Comparison of ENCODE assay signal across 9 mouse cellular contexts in genomic region chr11:88404816-88405613, GRCm38 (mm10).
DNase-seq lines count a peak whose midpoint lies in the region; ATAC-seq lines count a peak whose summit lies in the region.
"Had no signal": no experiment of that assay in that cellular context is flagged by ENCODE, and none has a peak within 500 bp of the region (broad histone marks: within the 10 kb centered on the region; RNA-seq: fewer than 3 reads in every experiment).

No protein-coding gene starts in this region.

- peak; percentile 66 for ATAC-seq in embryonic facial prominence, embryonic 14.5 days (ENCODE audit: low read depth)
- no peak for ATAC-seq in megakaryocyte-erythroid progenitor cell, adult 5-6 weeks (replicated peaks; ENCODE audit: low FRiP score, low TSS enrichment, poor library complexity, severe bottlenecking)

- peaks cover 39% of the 10 kb centered on the region for H3K4me1 ChIP-seq in embryonic facial prominence, embryonic 14.5 days (ENCODE audit: control insufficient read depth, insufficient read depth, low read length)
- H3K4me1 ChIP-seq in heart, embryonic 10.5 days = peaks cover 74% of the 10 kb centered on the region

- H3K4me2 ChIP-seq in embryonic facial prominence, embryonic 14.5 days (ENCODE audit: low read depth, low read length) = peak overlapping the region; percentile 20
- H3K4me2 ChIP-seq: liver, embryonic 13.5 days had no signal

- intact Hi-C loops in left cerebral cortex, postnatal 4 days (cut with DNase I) = no loop called here

- H3K4me3 ChIP-seq in embryonic facial prominence, embryonic 14.5 days (ENCODE audit: low read depth, low read length) = no peak overlapping the region
- H3K4me3 ChIP-seq in heart, embryonic 10.5 days = peak overlapping the region; percentile 19; the same call in 1 of the 2 replicates
- H3K4me3 ChIP-seq: liver, embryonic 13.5 days had no signal

- H3K27me3 ChIP-seq in embryonic facial prominence, embryonic 14.5 days (replicated peaks; ENCODE audit: control insufficient read depth, insufficient read depth, low read length) = no peaks in the 10 kb centered on the region
- no peaks in the 10 kb centered on the region for H3K27me3 ChIP-seq in heart, embryonic 10.5 days (ENCODE audit: insufficient read depth, poor library complexity, severe bottlenecking)
- H3K27me3 ChIP-seq: liver, embryonic 13.5 days had no signal

- 21% methylated on average over 17 of the region's 17 CpGs for WGBS in embryonic facial prominence, embryonic 14.5 days
- 36% methylated on average over 17 of the region's 17 CpGs for WGBS in heart, embryonic 10.5 days

- H3K27ac ChIP-seq in embryonic facial prominence, embryonic 14.5 days (replicated peaks; ENCODE audit: low read depth, low read length) = peak overlapping the region; percentile 70
- peak overlapping the region; percentile 85 for H3K27ac ChIP-seq in heart, embryonic 10.5 days
- H3K27ac ChIP-seq: liver, embryonic 13.5 days had no signal

- peak; percentile 87 for DNase-seq in brain, adult 2 months (ENCODE audit: low read depth, low spot score)
- peak; percentile 89 for DNase-seq in embryonic facial prominence, embryonic 14.5 days (ENCODE audit: low spot score)
- peak; percentile 82 for DNase-seq in heart, embryonic 10.5 days (ENCODE audit: low spot score)
- peak; percentile 36 to 38 for DNase-seq in kidney, adult 8-10 months
- peak; percentile 92 for DNase-seq in left cerebral cortex, postnatal 4 days
- DNase-seq in retina, adult 2 months (ENCODE audit: low read depth, low spot score) = peak; percentile 34
- no peak for DNase-seq in adrenal gland, postnatal 10 days
- DNase-seq: liver, embryonic 13.5 days had no signal

- no peaks in the 10 kb centered on the region for H3K9me3 ChIP-seq in embryonic facial prominence, embryonic 14.5 days (ENCODE audit: control insufficient read depth, low read length)
- no peaks in the 10 kb centered on the region for H3K9me3 ChIP-seq in heart, embryonic 10.5 days
- H3K9me3 ChIP-seq: liver, embryonic 13.5 days had no signal

- H3K9ac ChIP-seq in embryonic facial prominence, embryonic 14.5 days (ENCODE audit: low read depth, low read length) = peak overlapping the region; percentile 3
- H3K9ac ChIP-seq: liver, embryonic 13.5 days had no signal

- H3K36me3 ChIP-seq in embryonic facial prominence, embryonic 14.5 days (ENCODE audit: control insufficient read depth, insufficient read depth, low read length) = 0 out of 2 replicates have a peak, but pooled peaks cover 2% of the 10 kb centered on the region
- H3K36me3 ChIP-seq in heart, embryonic 10.5 days = peaks cover 21% of the 10 kb centered on the region
- H3K36me3 ChIP-seq: liver, embryonic 13.5 days had no signal
